Comparison of ENCODE assay signal across 19 mouse cellular contexts in the genomic region with DNA sequence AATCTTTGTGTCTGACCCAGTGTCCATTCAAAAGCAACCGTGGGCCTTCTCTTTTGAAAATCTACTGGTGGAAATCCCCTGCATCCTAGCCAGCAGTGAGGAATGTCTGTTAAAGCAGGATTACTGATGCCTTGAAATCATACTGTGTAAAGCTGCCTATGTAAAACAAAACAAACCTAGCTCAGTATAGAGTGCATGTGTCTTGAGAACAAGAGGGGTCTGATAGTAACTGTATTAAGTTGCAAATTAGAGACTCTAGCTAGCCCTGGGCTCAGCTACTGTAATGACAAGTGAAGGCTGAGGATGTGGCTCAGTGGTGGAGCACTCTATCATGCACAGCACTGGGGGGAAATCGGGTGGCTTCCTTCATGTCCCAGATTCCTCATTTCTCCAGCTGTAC. TPM values are rescaled to one million over a fixed set of nuclear protein-coding genes. Genes with fewer than 3 reads are reported as not detected.
DNase-seq lines count a peak whose midpoint lies in the region; ATAC-seq and TF ChIP-seq lines count a peak whose summit lies in the region.
"Had no signal": no experiment of that assay in that cellular context is flagged by ENCODE, and none has a peak within 500 bp of the region (broad histone marks: within the 10 kb centered on the region; RNA-seq: fewer than 3 reads in every experiment).

No protein-coding gene starts in this region.

- H3K9ac ChIP-seq in forebrain, embryonic 11.5 days (ENCODE audit: low read length): no peak overlapping the region
- H3K9ac ChIP-seq in kidney, embryonic 16.5 days (replicated peaks; ENCODE audit: low read length): no peak overlapping the region
- no peak overlapping the region for H3K9ac ChIP-seq in embryonic facial prominence, embryonic 14.5 days (ENCODE audit: low read depth, low read length)
- no peak overlapping the region for H3K9ac ChIP-seq in midbrain, embryonic 13.5 days (replicated peaks)

- no peak for DNase-seq in forebrain, embryonic 11.5 days (ENCODE audit: low spot score)
- DNase-seq in forebrain, embryonic 10.5 days (ENCODE audit: extremely low spot score, low spot score): no peak
- DNase-seq in kidney, adult 8-10 months: no peak
- no peak for DNase-seq in embryonic facial prominence, embryonic 14.5 days (ENCODE audit: low spot score)
- DNase-seq in layer of hippocampus, postnatal 36 days: no peak
- no peak for DNase-seq in kidney, adult 2 months
- DNase-seq: adrenal gland, adult 8-10 months; cerebellum, adult 11 months; cerebellum, postnatal 36 days; gastrocnemius, postnatal 25 days; kidney, adult 11 months; left cerebral cortex, postnatal 4 days; lung, adult 2 months; lung, postnatal 36 days; spleen, adult 18-20 months; thymus, postnatal 25 days had no signal

- no peak for TF ChIP-seq POLR2A in kidney, adult 2 months (IDR thresholded peaks at IDR 0.05; ENCODE audit: low read depth, low read length)

- no peaks in the 10 kb centered on the region for H3K36me3 ChIP-seq in forebrain, embryonic 11.5 days (ENCODE audit: control insufficient read depth, insufficient read depth, low read length)
- H3K36me3 ChIP-seq in forebrain, embryonic 10.5 days (replicated peaks): no peaks in the 10 kb centered on the region
- H3K36me3 ChIP-seq in kidney, embryonic 16.5 days (ENCODE audit: insufficient read depth, low read length): no peaks in the 10 kb centered on the region
- H3K36me3 ChIP-seq in embryonic facial prominence, embryonic 14.5 days (ENCODE audit: control insufficient read depth, insufficient read depth, low read length): no peaks in the 10 kb centered on the region
- H3K36me3 ChIP-seq in midbrain, embryonic 13.5 days: no peaks in the 10 kb centered on the region
- no peaks in the 10 kb centered on the region for H3K36me3 ChIP-seq in kidney, adult 2 months (ENCODE audit: control insufficient read depth, insufficient read depth, low read length)

- H3K27ac ChIP-seq in forebrain, embryonic 11.5 days (ENCODE audit: low read depth, low read length): peak overlapping the region; percentile 7; the same call in 1 of the 2 replicates
- no peak overlapping the region for H3K27ac ChIP-seq in forebrain, embryonic 10.5 days
- 0 out of 2 replicates have a peak overlapping the region, but pooled peaks have one; percentile 4 for H3K27ac ChIP-seq in kidney, embryonic 16.5 days (ENCODE audit: low read length)
- peak overlapping the region; percentile 82; the same call in 1 of the 2 replicates for H3K27ac ChIP-seq in embryonic facial prominence, embryonic 14.5 days (replicated peaks; ENCODE audit: low read depth, low read length)
- no peak overlapping the region for H3K27ac ChIP-seq in midbrain, embryonic 13.5 days
- no peak overlapping the region for H3K27ac ChIP-seq in kidney, adult 2 months (ENCODE audit: insufficient read depth, low read depth, low read length)

- peaks cover 5% of the 10 kb centered on the region; the same call in 1 of the 2 replicates for H3K4me1 ChIP-seq in forebrain, embryonic 11.5 days (replicated peaks; ENCODE audit: control insufficient read depth, insufficient read depth, low read length)
- peaks cover 26% of the 10 kb centered on the region for H3K4me1 ChIP-seq in forebrain, embryonic 10.5 days
- peaks cover 18% of the 10 kb centered on the region for H3K4me1 ChIP-seq in kidney, embryonic 16.5 days (ENCODE audit: insufficient read depth, low read length)
- peaks cover 23% of the 10 kb centered on the region for H3K4me1 ChIP-seq in embryonic facial prominence, embryonic 14.5 days (ENCODE audit: control insufficient read depth, insufficient read depth, low read length)
- H3K4me1 ChIP-seq in midbrain, embryonic 13.5 days (replicated peaks): peaks cover 20% of the 10 kb centered on the region
- no peaks in the 10 kb centered on the region for H3K4me1 ChIP-seq in kidney, adult 2 months (ENCODE audit: control insufficient read depth, insufficient read depth, low read length)

- H3K9me3 ChIP-seq in forebrain, embryonic 11.5 days (ENCODE audit: control insufficient read depth, low read length): no peaks in the 10 kb centered on the region
- no peaks in the 10 kb centered on the region for H3K9me3 ChIP-seq in forebrain, embryonic 10.5 days
- no peaks in the 10 kb centered on the region for H3K9me3 ChIP-seq in kidney, embryonic 16.5 days (ENCODE audit: low read length)
- H3K9me3 ChIP-seq in embryonic facial prominence, embryonic 14.5 days (ENCODE audit: control insufficient read depth, low read length): no peaks in the 10 kb centered on the region
- no peaks in the 10 kb centered on the region; the same call in 1 of the 2 replicates for H3K9me3 ChIP-seq in midbrain, embryonic 13.5 days

- peak; percentile 49; the same call in 1 of the 2 replicates for ATAC-seq in forebrain, embryonic 11.5 days (replicated peaks; ENCODE audit: low FRiP score)
- 0 out of 2 replicates have a peak, but pooled peaks have one; percentile 25 for ATAC-seq in kidney, embryonic 16.5 days (ENCODE audit: low FRiP score, low TSS enrichment)
- ATAC-seq in embryonic facial prominence, embryonic 14.5 days (ENCODE audit: low read depth): no peak
- ATAC-seq in midbrain, embryonic 13.5 days: peak; percentile 67; the same call in 1 of the 2 replicates

- WGBS in forebrain, embryonic 11.5 days: 36% methylated on average over 2 of the region's 2 CpGs
- WGBS in forebrain, embryonic 10.5 days: 38% methylated on average over 2 of the region's 2 CpGs
- WGBS in kidney, embryonic 16.5 days: 51% methylated on average over 2 of the region's 2 CpGs
- WGBS in embryonic facial prominence, embryonic 14.5 days: 30% methylated on average over 2 of the region's 2 CpGs
- WGBS in midbrain, embryonic 13.5 days: 15% methylated on average over 2 of the region's 2 CpGs
- WGBS in kidney, adult 2 months: 46% methylated on average over 2 of the region's 2 CpGs

- no peaks in the 10 kb centered on the region for H3K27me3 ChIP-seq in forebrain, embryonic 11.5 days (ENCODE audit: control insufficient read depth, insufficient read depth, low read length)
- no peaks in the 10 kb centered on the region for H3K27me3 ChIP-seq in forebrain, embryonic 10.5 days (ENCODE audit: poor library complexity, severe bottlenecking)
- H3K27me3 ChIP-seq in kidney, embryonic 16.5 days (ENCODE audit: insufficient read depth, low read length): no peaks in the 10 kb centered on the region
- no peaks in the 10 kb centered on the region for H3K27me3 ChIP-seq in embryonic facial prominence, embryonic 14.5 days (replicated peaks; ENCODE audit: control insufficient read depth, insufficient read depth, low read length)
- H3K27me3 ChIP-seq in midbrain, embryonic 13.5 days: no peaks in the 10 kb centered on the region
- no peaks in the 10 kb centered on the region for H3K27me3 ChIP-seq in kidney, adult 2 months (replicated peaks; ENCODE audit: control insufficient read depth, insufficient read depth, low read length)

- TF ChIP-seq CTCF in kidney, adult 2 months (conservative IDR thresholded peaks at IDR 0.05; ENCODE audit: insufficient read depth, insufficient read length, low read depth, low read length): no peak

- H3K4me3 ChIP-seq in forebrain, embryonic 11.5 days (ENCODE audit: low read depth, low read length): no peak overlapping the region
- no peak overlapping the region for H3K4me3 ChIP-seq in forebrain, embryonic 10.5 days
- no peak overlapping the region for H3K4me3 ChIP-seq in kidney, embryonic 16.5 days (ENCODE audit: low read length)
- H3K4me3 ChIP-seq in embryonic facial prominence, embryonic 14.5 days (ENCODE audit: low read depth, low read length): no peak overlapping the region
- no peak overlapping the region for H3K4me3 ChIP-seq in midbrain, embryonic 13.5 days (replicated peaks)
- H3K4me3 ChIP-seq in kidney, adult 2 months (ENCODE audit: insufficient read depth, low read depth, low read length): no peak overlapping the region

- H3K4me2 ChIP-seq in forebrain, embryonic 11.5 days (ENCODE audit: low read depth, low read length, severe bottlenecking): no peak overlapping the region
- no peak overlapping the region for H3K4me2 ChIP-seq in kidney, embryonic 16.5 days (replicated peaks; ENCODE audit: low read depth, low read length)
- no peak overlapping the region for H3K4me2 ChIP-seq in embryonic facial prominence, embryonic 14.5 days (ENCODE audit: low read depth, low read length)
- no peak overlapping the region for H3K4me2 ChIP-seq in midbrain, embryonic 13.5 days (replicated peaks)
- H3K4me2 ChIP-seq: liver, embryonic 11.5 days had no signal

RNA-seq across cellular contexts. Expression of a gene that starts 22.2 kb away (rescaled TPM):
- polyA plus RNA-seq in forebrain, embryonic 11.5 days (2014; fragmentation: Nextera tagmentation; extraction: Ambion mirVana): 14.0 and 15.4 TPM in 2 replicates
- polyA plus RNA-seq in forebrain, embryonic 10.5 days (2016; fragmentation: Nextera tagmentation; extraction: Ambion mirVana): 5.0 and 5.4 TPM in 2 replicates
- polyA plus RNA-seq in kidney, embryonic 16.5 days (2015; fragmentation: Nextera tagmentation; extraction: Ambion mirVana): 2.0 and 2.4 TPM in 2 replicates
- 8.4 and 9.7 TPM in 2 replicates for polyA plus RNA-seq in embryonic facial prominence, embryonic 14.5 days (2014; fragmentation: Nextera tagmentation; extraction: Ambion mirVana)
- polyA plus RNA-seq in midbrain, embryonic 13.5 days (2015; fragmentation: Nextera tagmentation; extraction: Ambion mirVana): 1.7 and 2.0 TPM in 2 replicates
- total RNA-seq in layer of hippocampus, postnatal 36 days (2021): 10 to 100 TPM; 12.0 to 16.3 TPM
- polyA plus RNA-seq in kidney, adult 2 months (2012; rRNA removed): 0.11 and 0.19 TPM in 2 replicates

Comparison
In these comparisons a context has a peak if more than half of its experiments do, and no peak if none do; other contexts are left out.
1. H3K27ac ChIP-seq: peak in forebrain, embryonic 11.5 days (single experiment), kidney, embryonic 16.5 days (single experiment) and embryonic facial prominence, embryonic 14.5 days (single experiment); none in forebrain, embryonic 10.5 days (single experiment), midbrain, embryonic 13.5 days (single experiment) and kidney, adult 2 months (single experiment).